Mouse (Mus musculus) MEL (cell line): ENCODE measurements at regions not wholly inside any gene's neighbourhood (a gene's known extent, or its start where the extent isn't known, plus 50 kb on each side); places are given as distances from the start of the nearest gene placed in this dataset.

ENCODE experiments used
- CHD1 ChIP-seq: IDR thresholded peaks from 2 replicates; pipeline ENCODE4 v1.6.1; 2012; ENCODE audit warnings: low read depth, mild to moderate bottlenecking, inconsistent platforms, low read length, improper control_type of control experiment
- CTCF ChIP-seq, 3 experiments: IDR thresholded peaks in 2 of 3; conservative IDR thresholded peaks in 1 of 3; 2 replicates each; pipeline ENCODE4 v1.5.1; 2011 to 2012; ENCODE audit warnings: low read length in 3 of 3, low read depth in 2 of 3, mild to moderate bottlenecking in 2 of 3, improper control_type of control experiment in 1 of 3, inconsistent platforms in 1 of 3, mixed read lengths in 1 of 3, moderate library complexity in 1 of 3; ENCODE audit not compliant: control insufficient read depth in 1 of 3, insufficient read depth in 1 of 3, poor library complexity in 1 of 3, severe bottlenecking in 1 of 3
- E2F4 ChIP-seq: IDR thresholded peaks from 2 replicates; pipeline ENCODE4 v1.6.1; 2011; ENCODE audit warnings: low read depth, low read length, improper control_type of control experiment, borderline replicate concordance
- EP300 ChIP-seq, 2 experiments: IDR thresholded peaks; 2 replicates each; pipeline ENCODE4 v1.6.1; 2011; ENCODE audit warnings: improper control_type of control experiment in 2 of 2, low read length in 2 of 2, low read depth in 1 of 2, mild to moderate bottlenecking in 1 of 2
- KAT2A ChIP-seq: conservative IDR thresholded peaks from 2 replicates; pipeline ENCODE4 v1.6.1; 2012; ENCODE audit warnings: low read depth, low read length, improper control_type of control experiment, inconsistent platforms
- MAFK ChIP-seq: IDR thresholded peaks from 2 replicates; pipeline ENCODE4 v1.6.1; 2011; ENCODE audit warnings: low read depth, mild to moderate bottlenecking, low read length, improper control_type of control experiment, borderline replicate concordance
- POLR2A ChIP-seq, 2 experiments: IDR thresholded peaks; 2 replicates each; pipeline ENCODE4 v1.6.1; 2011 to 2012; ENCODE audit warnings: low read length in 2 of 2, mild to moderate bottlenecking in 2 of 2, control low read depth in 1 of 2, improper control_type of control experiment in 1 of 2, low read depth in 1 of 2, moderate library complexity in 1 of 2; ENCODE audit not compliant: control insufficient read depth in 1 of 2, insufficient read depth in 1 of 2, poor library complexity in 1 of 2

DNA sequence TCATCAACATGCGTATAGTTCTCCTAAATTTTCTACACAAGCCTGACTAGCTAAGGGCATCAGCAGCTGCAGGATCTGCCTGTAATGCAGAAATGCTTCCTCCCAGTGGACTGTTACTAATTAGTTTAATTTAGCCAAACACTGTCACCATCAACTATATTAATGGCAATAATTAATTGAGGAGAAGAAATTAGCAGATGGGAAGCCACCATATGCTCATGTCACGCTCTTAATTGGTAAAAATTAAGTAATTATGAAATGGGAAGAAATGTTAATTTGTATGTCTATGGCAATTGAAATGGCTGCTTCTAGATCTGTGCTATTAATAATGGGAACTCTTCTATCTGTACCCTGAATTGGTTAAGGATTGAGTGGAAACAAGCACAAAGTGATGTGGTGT is 133.9 kb upstream of the Tacr3 start:
- TF ChIP-seq MAFK: no peak
- TF ChIP-seq EP300 (IDR thresholded peaks at IDR 0.05; ENCODE audit: low read depth in 1 of 2, low read length in 2 of 2): no peak
- no peak for TF ChIP-seq CTCF (IDR thresholded peaks at IDR 0.05 in 2 of 3, conservative IDR thresholded peaks at IDR 0.05 in 1 of 3; ENCODE audit: control insufficient read depth in 1 of 3, insufficient read depth in 1 of 3, low read depth in 2 of 3, low read length in 3 of 3, poor library complexity in 1 of 3, severe bottlenecking in 1 of 3)
- no peak for TF ChIP-seq E2F4
- TF ChIP-seq CHD1: no peak
- no peak for TF ChIP-seq KAT2A
- TF ChIP-seq POLR2A (IDR thresholded peaks at IDR 0.05; ENCODE audit: control insufficient read depth in 1 of 2, insufficient read depth in 1 of 2, low read depth in 1 of 2, low read length in 2 of 2, poor library complexity in 1 of 2): no peak
